Mouse (Mus musculus) cerebellum, adult (tissue): ENCODE data around the gene Rdh19.
"Not testable (repeated sequence)": the region's sequence is repeated elsewhere in the genome, so short reads cannot be mapped to it uniquely, and the experiment has no call there.

Source experiments
- ATAC-seq: cut with Nextera tagmentation; 2 replicates; pipeline ENCODE4 v1.9.2; 2017; ENCODE audit warnings: mild to moderate bottlenecking, moderate library complexity, mixed read lengths; ENCODE audit not compliant: insufficient number of reproducible peaks, low FRiP score, low TSS enrichment

Gene Rdh19

GRCm38 (mm10) chr10:127878262-127879057, 28.7 kb downstream of the Rdh19 start:
- no peak for ATAC-seq

GRCm38 (mm10) chr10:127879155-127879688, 29.5 kb downstream of the Rdh19 start:
- ATAC-seq = no peak

GRCm38 (mm10) chr10:127881041-127881440, 31.3 kb downstream of the Rdh19 start:
- ATAC-seq = no peak

- no peak for ATAC-seq
These were observed 36.8 kb downstream of the Rdh19 start for GRCm38 (mm10) chr10:127886551-127886950.

- no peak for ATAC-seq
These were observed 37.2 kb downstream of the Rdh19 start for GRCm38 (mm10) chr10:127886971-127887370.

GRCm38 (mm10) chr10:127888605-127889004, 38.9 kb downstream of the Rdh19 start, which contains the start of gene Rdh7:
Gene Rdh7, minus strand, starts transcription at chr10:127888817.
- ATAC-seq = no peak

- no peak for ATAC-seq
These were observed 41.8 kb downstream of the Rdh19 start for GRCm38 (mm10) chr10:127891481-127891880.

- ATAC-seq = not testable (repeated sequence)
These were observed 43.7 kb downstream of the Rdh19 start for GRCm38 (mm10) chr10:127893163-127894022.

- no peak for ATAC-seq
These were observed 47.0 kb downstream of the Rdh19 start for GRCm38 (mm10) chr10:127896705-127897104.

GRCm38 (mm10) chr10:127897506-127897905, 47.8 kb downstream of the Rdh19 start:
- ATAC-seq = no peak

- ATAC-seq = no peak
These were observed 48.5 kb downstream of the Rdh19 start, which contains the start of gene Sdr9c7 for GRCm38 (mm10) chr10:127898218-127898617. Gene Sdr9c7, plus strand, starts transcription at chr10:127898518.

GRCm38 (mm10) chr10:127899783-127900182, 50.1 kb downstream of the Rdh19 start:
- no peak for ATAC-seq

- ATAC-seq = no peak
These were observed 52.0 kb downstream of the Rdh19 start for GRCm38 (mm10) chr10:127901751-127902150.

GRCm38 (mm10) chr10:127903116-127903515, 53.4 kb downstream of the Rdh19 start:
- no peak for ATAC-seq

GRCm38 (mm10) chr10:127904718-127905446, 55.2 kb downstream of the Rdh19 start:
- no peak for ATAC-seq

- ATAC-seq = no peak
These were observed 56.4 kb downstream of the Rdh19 start for GRCm38 (mm10) chr10:127906138-127906537.

GRCm38 (mm10) chr10:127907386-127907951, 57.7 kb downstream of the Rdh19 start:
- ATAC-seq = no peak
